Mouse (Mus musculus) erythroblast, embryonic 14.5 days (primary cell): Measurements from ENCODE around the gene Retreg3.

ENCODE experiments used
- GATA1 ChIP-seq: IDR thresholded peaks from 2 replicates; pipeline ENCODE4 v1.6.1; 2012; ENCODE audit warnings: low read length, inconsistent platforms, mixed read lengths
- TAL1 ChIP-seq: IDR thresholded peaks from 3 replicates; pipeline ENCODE4 v1.6.1; 2012; ENCODE audit warnings: low read length, inconsistent platforms, mixed read lengths

DNA sequence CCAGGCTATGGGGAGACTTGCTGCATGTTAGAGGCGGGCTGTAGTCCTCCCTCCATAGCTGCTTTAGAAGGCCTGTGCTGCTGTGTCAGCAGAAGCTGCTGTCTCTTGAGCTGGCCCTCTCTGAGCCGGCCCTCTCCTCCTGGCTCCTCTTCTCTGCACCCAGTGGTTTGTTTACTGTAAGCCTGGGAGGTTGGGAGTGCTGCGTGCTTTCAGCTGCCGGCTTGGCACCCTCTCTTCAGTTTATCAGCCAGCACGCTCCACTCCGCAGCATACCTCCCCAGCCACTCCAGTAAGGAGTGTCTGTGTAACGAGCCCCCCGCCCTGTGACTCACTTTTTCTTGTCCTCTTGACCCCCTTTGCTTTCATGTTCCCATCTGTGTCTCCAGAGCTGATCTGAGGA lies 62.8 kb downstream of the Retreg3 start:
- no peak for TF ChIP-seq GATA1
- no peak for TF ChIP-seq TAL1
